Mouse (Mus musculus): ENCODE measurements around the gene Gpr182.

GRCm38 (mm10) chr10:127707721-127708120 lies 43.8 kb downstream of the Gpr182 start:
- TF ChIP-seq CTCF (IDR thresholded peaks at IDR 0.05): no peak
- no peak for TF ChIP-seq EP300 (IDR thresholded peaks at IDR 0.05; ENCODE audit: insufficient read depth, low read depth, low read length)

Measured in heart, adult 2 months (tissue).